Mouse (Mus musculus): ENCODE data around the gene Ephx1. TPM values are rescaled to one million over a fixed set of nuclear protein-coding genes. Genes with fewer than 3 reads are reported as not detected.
A peak's percentile ranks its signal among the peaks of the same experiment; 100 is the strongest.

Gene Ephx1
- total RNA-seq, 2 experiments from 2014 or later: 13.0 to 16.0 TPM

DNA sequence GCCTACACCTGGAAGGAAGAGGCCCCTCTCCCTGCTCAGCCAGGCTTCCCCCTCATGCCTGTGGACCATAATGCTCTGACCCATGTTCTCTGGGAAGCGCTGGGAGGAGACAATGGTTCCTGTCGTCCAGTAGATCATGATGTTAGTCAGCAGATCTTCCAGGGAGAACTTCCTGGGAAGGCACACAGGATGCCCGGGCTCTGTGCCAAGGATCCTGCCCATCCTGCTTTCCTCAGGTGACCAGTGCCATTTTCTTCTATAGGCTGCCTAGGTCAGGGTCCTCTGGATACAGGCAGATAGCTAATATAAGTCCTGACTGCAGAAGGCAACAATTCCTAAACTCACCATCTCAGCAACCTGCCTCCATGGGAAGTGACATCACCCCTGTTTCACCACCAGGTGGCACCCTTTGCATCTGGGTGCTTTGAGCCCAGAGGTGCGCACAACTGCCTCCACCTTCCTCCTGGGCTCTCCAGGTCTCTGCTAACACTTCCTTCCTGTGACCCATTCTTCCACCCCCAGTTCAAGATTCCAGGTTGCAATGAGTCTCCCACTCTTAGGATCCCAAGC, 44.5 kb downstream of the Ephx1 start:
- peak; percentile 43 for DNase-seq (ENCODE audit: low spot score)

DNA sequence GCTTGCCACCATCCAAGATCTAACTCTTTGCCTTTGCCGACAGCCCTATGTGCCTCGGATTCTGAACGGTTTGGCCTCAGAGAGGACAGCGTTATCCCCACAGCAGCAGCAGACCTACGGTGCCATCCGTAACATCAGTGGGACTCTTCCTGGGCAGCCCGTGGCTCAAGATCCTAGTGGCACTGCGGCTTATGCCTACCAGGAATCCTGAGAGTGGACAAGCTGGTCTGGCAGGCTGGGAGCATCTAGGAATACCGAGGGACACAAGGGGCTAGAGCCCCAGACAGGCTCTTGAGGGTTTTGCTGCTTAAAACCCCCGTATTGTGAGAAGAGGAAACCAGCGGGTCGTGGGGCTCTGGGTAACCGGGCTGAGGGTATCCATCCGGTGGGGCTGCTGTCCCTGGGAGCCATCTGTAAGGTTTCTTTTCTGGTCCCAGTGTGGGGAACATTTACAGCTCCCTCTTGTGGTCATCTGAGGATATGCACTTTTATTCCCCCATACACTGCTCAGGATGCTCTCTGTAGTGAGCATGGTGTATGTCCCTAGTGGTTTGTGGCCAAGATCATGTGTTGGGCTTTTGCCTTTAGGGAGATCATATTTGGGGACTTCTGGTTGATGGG, 46.5 kb downstream of the Ephx1 start:
- DNase-seq (ENCODE audit: low spot score): peak; percentile 59

DNA sequence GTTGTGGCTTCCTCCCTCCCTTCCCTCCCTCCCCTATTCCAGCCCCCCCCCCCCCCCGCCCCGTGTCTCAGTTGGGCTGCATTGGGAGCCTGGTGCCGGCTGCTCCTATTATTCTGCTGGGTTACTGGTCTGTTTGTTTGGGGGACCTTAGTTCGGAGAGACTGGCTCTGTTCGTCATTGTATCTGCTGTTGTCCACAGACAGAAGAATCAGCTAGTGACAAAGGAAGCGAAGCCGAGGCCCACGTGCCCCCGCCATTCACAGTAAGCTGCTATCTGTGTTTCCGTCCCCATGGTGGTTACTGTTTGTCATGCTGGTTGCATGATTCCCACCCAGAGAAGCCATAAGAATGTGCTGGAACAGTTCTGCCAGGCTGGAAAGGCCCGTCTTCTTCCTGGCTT, 47.8 kb downstream of the Ephx1 start:
- no peak for DNase-seq (ENCODE audit: low spot score)

DNA sequence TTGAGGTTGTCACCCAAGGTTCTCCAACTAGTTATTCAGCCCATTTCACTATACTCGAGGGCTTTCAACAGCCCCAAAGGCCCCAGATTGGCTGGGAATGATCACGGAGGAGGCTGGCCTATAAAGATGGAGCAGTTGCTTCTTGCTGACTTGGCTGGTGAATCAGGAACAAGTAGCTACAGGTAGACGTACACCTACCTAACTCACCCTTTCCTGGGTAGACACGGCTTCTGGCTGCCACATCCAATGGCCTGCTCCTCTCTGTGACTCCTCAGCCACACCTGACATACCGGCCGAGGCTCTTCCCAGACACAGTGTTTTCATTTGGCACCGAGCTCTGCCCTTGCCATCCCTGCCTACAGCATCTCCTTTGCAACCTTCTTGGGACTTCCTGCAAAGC, 53.4 kb downstream of the Ephx1 start:
- no peak for DNase-seq (ENCODE audit: low spot score)

DNA sequence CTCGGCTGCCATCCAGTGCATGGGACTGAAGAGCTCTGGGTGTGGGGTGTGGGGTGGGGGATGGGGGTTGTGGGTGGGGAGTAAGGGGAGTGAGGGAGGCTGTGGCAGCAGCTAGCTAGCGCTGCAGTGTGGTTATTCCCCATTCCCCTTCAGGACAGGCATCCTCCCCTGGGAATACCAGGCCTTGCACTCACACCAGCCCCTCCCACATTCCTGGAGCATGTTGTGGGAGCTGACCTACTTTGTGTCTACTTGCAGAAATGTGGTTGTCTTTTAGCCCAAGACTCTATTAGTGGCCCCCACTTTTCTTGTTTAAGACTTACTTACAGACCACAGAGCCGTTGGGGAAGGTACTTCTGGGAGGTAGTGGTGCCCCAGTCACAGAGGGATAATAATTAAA, 54.2 kb downstream of the Ephx1 start:
- peak; percentile 73 for DNase-seq (ENCODE audit: low spot score)

DNA sequence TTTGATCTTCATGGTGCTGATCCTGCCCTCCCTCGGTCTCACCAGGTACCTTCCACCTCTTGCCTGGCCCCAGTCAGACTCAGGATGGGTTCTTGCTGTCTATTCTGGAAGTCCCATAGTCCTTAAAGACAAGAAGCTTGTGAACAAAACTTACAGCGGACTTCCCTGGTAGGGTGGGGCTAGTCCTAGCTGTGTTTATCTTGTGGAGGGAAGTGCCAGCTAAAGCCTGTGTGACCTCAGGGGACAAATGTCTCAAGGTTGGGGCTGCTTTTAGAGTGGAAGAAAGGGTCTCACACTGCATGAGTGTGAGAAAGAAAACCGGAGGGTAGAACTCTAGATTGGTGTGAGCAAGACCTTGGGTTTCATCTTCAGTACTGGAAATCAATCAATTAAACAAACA, 54.9 kb downstream of the Ephx1 start:
- no peak for DNase-seq (ENCODE audit: low spot score)

DNA sequence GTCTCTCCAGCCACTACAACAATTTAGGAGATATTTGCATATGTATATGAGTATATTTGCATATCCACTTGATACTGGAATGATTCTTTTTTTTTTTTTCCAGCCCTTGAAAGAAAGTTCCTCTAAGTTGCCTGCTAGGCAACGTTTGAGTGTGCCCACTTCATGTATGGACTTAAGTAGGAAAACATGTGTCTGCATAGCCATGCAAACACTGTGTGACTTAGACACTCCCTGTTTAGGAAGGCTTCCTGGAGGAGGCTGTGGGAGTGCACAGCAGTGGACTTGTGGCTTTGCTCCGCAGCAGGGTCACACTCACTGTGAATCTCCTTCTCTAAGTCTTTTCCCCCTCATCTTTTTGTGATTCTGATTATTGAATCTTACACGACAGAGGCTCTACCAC, 61.9 kb downstream of the Ephx1 start:
- no peak for DNase-seq (ENCODE audit: low spot score)

DNA sequence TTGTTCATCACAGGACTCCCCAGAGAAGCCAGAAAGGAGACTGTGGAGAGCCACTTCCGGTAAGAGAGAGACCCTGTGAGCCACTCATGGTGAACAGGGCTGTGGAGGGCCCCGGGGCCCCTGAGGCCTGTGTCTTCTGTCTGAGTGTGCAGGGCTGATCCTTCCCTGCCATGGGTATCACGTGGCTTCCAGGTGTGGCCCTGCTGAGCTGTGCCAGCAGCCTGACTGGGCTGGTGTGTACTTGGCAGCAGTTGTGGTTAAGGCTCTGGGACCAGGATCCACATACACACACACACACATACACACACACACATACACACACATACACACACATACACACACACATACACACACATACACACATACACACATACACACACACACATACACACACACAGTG, 62.7 kb downstream of the Ephx1 start:
- DNase-seq (ENCODE audit: low spot score): no peak

DNA sequence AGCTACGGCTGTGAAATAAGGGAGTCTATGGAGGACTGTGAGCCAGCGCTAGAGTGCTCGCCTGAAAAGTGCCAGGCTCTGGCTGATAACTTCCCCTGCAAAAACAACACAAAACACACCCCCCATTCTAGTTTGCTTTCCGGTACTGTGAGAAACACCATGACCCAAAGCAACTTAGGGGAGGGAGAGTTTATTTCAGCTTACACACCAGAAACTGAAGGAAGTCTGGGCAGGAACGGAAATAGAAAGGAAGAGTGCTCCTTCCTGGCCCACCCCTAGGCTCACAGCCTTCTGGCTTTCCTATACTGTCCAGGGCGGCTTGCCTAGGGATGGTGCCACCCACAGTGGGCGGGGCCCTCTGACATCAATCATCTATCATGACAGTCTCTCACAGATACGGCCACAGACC, 63.7 kb downstream of the Ephx1 start:
- DNase-seq (ENCODE audit: low spot score): no peak

DNA sequence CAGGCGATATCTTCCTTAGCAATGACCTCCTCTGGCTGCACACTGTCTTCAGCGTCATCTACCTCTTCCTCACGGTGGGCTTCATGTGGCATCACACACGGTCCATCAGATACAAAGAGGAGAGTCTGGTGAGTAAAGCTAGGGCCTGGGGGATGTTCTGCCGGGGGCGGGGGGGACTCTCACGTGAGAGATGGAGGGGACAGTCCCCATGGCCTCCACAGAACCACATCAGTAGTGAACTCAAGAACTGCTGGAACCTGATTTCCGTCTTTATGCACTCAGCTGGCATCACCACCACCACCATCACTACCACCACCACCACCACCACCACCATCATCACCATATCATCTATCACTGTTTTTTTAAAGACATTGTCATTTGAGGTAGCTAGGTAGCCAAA, 64.3 kb downstream of the Ephx1 start:
- DNase-seq (ENCODE audit: low spot score): no peak

DNA sequence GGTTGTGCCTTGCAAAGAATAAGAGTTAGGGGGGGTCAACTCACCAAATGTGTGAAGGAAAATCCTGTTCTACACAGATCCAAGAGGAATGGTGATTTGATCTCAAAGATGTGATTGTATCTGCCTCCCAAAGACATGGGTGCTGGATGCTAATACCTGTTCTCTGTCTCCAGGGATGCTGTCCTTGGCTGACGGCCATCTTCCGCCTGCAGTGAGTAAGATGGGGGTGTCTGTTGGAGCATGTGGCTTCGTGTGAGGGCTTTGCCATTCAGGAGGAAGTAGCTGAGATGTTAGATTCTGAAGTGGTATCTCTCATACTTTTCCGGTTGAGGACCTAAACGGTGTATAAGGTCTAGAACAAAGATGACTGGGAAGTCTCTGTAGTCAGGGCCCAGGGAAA, 67.9 kb downstream of the Ephx1 start:
- no peak for DNase-seq (ENCODE audit: low spot score)

DNA sequence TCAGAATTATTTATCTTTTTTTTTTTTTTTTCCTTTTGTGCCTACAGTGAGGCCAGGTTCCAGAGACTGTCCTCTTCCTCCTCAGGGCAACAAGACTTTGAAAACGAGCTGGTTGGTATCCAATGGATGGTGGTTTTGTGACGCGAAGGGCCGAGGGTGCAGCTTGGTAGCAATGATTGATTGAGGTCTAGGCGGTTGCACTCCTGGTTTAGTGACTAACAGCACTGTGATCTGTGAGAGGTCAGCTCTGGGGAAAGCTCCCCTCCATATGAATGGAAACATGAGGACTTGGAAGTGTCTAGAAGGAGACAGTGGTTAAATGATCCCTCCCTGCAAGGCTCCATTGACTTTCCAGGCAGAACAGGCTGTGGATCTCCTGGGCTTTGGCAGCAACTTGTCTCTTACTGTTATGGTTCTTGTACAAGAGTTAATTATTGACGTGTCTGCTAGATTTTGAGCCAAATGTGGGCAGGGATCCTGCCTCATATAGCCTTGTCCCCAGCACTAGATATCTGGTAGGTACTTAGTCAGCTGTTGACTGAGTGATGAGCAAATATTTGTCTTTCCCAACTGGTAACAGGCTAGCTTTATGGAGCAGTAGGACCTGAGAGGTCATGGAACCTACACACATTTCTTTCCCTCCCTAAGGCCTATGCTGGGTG, 68.5 kb downstream of the Ephx1 start:
- DNase-seq (ENCODE audit: low spot score): no peak

DNA sequence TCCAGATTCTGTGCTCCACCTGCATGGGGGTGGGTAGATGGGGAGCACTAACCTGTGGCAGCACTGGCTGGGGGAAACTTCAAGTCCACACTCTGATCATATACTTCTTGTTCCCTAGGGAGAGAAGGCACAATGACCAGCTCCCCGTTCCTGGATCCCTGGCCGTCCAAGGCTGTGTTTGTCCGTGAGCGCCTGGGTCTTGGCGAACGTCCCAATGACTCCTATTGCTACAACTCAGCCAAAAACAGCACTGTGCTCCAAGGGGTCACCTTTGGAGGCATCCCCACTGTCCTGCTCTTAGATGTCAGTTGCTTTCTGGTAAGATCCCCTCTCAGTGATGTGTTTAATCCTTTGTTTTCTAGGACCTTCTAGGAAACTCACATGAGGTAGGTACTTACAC, 74.3 kb downstream of the Ephx1 start:
- no peak for DNase-seq (ENCODE audit: low spot score)

DNA sequence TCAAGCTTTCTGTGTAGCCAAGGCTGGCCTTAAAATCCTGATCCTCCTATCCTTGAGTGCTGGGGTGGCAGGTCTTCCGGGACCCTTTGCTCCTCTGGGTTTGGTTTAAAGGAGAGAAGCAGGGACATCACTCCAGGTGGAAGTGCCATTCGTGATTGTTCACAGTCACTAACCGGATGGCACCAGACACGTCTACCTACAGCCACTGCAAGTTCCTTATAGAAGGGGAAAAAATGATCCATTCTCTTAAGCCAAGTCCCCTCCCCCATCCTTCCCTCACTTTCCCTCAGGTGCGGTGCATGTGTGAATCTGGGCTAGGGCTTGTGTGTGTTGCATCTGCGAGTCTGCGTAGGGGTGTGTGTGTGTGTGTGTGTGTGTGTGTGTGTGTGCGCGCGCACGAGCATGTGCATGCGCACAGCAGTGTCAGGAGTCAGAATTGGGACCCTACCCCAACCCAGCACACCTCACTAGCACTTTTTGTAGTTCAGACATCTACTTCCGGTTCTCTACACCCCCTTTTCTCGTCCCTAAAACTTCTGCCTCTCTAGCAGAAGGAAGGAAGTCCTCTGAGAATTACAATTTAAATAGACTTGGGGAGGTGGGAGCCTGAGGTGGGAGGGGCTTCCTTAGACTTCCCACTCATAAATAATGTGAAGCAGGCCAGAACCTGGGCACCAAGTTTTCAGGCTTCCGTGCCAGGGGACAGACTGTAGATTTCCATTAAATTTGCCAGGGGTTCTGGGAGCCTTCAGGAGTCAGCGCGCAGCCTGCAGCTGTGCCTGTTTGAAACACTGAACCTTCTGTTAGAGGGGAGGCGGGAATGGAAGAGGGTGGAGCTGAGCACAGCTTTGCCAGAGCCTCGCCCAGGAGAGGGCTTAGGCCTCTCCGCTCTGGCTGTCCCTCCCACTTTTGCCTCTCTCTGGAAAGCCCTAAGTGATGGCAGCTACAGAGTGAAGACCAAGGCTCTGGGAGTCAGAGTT, 75.4 kb downstream of the Ephx1 start:
- peak; percentile 71 for DNase-seq (ENCODE audit: low spot score)

DNA sequence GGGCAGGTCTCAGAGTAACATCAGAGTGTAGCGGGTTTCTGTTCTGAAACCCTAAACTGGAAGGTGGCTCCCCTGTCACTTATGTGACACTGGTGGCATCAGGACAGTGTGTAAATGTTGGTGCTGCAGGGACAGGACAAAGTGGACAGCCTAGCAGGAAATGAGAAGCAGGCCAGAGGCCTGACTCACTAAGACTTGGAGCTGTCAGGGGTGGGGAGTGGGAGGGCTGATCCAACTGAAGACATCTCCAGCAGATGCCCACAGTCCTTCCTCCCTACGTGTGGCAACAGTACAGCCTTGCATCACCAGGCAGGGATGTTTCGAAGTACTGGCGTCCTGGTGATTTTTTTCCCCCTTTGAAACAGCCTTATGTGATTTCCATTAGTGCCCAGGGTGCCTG, 76.2 kb downstream of the Ephx1 start:
- DNase-seq (ENCODE audit: low spot score): no peak

DNA sequence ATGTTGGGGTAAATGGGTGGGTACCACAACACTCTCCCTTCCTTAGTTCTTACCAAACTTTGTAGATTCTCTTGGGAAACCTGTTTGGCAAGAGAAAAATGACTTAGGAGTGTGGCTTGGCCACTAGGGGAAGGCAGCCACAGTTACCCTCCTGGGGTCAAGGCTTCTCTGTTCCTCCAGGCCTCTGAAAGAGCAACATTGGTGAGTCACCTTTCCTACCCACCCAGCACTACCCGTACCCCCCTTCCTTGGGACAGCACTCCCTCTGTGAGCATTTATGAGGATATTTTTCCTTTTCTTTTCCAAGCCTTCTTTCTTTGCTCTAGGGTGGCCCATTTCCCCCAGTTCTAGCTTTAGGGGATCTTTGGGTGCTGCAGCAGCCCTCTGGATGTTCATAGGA, 76.8 kb downstream of the Ephx1 start:
- DNase-seq (ENCODE audit: low spot score): no peak

DNA sequence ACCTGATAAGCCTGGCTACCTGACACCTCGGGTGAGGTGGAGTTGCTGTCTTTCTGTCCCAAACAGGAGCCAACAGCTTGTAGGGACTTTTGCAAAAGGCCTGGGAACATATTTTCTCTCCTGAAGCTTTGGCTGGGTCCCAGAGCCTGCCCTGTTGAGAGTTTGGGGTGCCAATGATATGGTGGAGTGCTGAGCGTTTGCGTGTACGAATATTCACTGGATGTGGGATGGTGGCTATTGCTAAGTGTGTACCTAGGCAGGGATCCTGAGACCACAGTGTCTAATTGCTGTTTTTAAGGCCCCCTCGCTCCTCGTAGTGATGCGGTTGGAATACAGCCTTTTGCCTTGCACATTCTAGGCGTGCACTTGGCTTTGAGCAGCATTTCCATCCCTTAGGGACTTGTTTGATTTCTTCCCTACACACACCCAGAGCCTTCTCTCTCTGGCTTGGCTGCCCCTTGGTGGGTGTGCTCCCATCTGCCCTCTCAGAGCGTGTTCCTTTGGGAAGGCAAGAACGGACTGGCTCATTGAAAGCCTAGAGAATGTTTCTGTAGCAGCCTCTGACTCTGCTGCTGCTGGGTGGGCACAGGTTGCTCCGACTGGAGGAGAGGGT, 77.6 kb downstream of the Ephx1 start:
- DNase-seq (ENCODE audit: low spot score): peak; percentile 62

DNA sequence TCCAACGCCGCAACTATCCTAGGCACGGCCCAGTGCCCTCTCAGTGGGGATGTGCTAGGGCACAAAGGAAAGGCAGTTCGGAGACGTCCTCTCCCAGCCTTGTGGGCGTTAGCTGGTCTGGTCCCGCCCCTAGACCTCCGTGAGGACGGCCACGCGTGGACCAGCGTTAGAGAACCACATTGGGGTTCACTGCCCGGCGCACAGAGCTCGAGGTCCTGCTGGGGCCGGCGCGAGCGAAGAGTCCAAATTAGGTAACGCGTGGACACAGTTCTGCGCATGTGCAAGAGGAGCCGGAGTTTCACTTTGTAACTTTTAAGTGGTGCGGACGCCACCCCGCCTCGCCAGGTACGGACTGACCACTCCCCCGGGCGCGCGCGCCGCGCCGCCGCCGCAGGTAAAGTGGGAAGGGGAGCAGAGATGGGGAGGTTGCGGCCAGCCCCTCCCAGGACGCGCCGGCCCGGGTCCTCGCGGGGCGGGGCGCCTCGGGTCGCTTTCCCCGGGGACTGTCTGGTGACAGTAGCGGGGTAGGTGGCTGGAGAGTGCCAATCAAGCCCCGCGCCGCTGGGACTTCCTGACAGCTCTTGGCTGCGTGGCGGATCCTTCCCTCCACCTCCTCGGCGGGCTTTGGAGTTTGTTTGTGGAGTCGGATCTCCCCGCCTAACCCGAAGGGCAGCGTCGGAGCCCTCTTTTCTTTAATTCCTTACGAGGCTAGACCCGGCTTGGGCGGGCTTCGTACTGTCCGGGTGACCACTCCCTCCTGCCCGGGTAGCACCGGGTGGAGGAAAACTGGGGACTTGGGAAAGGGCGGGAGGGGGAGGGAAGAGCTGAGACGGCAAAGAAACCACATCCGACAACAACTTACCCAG, 78.3 kb downstream of the Ephx1 start, which contains the start of gene Tmem63a:
Gene Tmem63a (plus strand): TSS at position 179 of the 866 bp plus-strand sequence.
- peak; percentile 83 for DNase-seq (ENCODE audit: low spot score)

DNA sequence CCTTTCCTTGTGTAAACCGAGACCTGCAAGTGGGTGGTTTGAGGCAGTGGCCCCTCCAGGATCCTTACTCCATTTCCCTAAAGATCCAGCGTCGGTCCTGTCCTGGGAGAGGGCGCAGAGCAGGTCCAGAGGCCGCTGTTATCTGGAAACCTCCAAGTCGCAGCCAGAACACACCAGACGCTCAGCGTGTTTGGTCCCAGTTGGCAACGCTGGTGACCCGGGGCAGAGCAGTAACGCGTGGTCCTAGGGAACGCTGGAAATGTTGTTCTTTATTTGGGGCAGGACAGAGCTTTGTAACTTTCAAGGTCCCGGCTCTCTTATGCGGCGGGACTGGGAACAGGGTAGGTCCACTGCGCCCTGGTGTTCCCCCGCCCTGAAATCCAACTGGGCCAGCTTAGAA, 79.0 kb downstream of the Ephx1 start:
- DNase-seq (ENCODE audit: low spot score): no peak

DNA sequence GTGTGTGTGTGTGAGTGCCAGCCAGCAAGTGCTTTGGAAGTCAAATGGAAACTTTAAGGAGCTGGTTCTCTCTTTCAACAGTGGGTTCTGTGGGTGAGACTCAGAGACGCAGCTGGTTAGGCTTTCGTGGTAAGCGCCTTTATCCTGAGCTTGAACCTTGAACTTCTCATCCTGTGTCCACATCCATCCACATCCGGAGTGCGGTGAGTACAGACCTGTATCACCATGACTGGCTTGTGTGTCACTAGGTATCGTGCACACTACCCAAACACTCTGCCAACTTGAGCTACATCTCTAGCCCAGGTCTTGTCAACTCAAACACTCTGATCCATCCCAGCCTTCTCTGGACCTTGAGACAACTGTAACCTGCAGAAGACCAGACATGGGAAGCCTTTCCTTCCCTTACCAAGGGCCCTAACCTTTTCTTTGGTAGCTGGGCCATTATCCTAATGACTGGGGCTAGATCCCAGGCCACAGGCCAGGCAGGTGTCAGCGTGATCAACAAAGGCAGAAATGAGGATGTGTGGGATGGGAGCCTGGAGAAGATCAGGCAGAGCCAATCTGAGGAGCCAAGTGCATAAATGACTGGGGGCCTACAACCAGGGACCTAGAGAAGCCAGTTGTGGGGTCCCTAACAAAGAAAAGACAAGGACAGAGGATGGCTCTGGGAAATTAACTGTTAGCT, 79.8 kb downstream of the Ephx1 start:
- DNase-seq (ENCODE audit: low spot score): no peak

Measured in gastrocnemius, adult 18-20 months (tissue).